Mouse (Mus musculus) limb, embryonic 13.5 days (tissue): ENCODE results near the gene Gpr162. TPM values are rescaled to one million over a fixed set of nuclear protein-coding genes. Genes with fewer than 3 reads are reported as not detected.
"Not testable (repeated sequence)": the region's sequence is repeated elsewhere in the genome, so short reads cannot be mapped to it uniquely, and the experiment has no call there.

ENCODE experiments used
- ATAC-seq: fragments of 200-750 bp; cut with Nextera tagmentation; 2 replicates; pipeline ENCODE4 v1.8.0; 2017; ENCODE audit warnings: low read depth, moderate number of reproducible peaks, moderate TSS enrichment; ENCODE audit not compliant: low FRiP score
- H3K27ac ChIP-seq: fragments of 300-500 bp; sonication (generic); 2 replicates; pipeline ENCODE4 v1.5.1; 2015; ENCODE audit warnings: inconsistent platforms, mild to moderate bottlenecking, moderate library complexity
- H3K27me3 ChIP-seq: fragments of 300-500 bp; sonication (generic); 2 replicates; pipeline ENCODE4 v1.6.1; 2015; ENCODE audit warnings: mild to moderate bottlenecking, inconsistent platforms
- H3K36me3 ChIP-seq: fragments of 300-500 bp; sonication (generic); 2 replicates; pipeline ENCODE4 v1.6.1; 2015; ENCODE audit warnings: inconsistent platforms, mild to moderate bottlenecking, moderate library complexity
- H3K4me1 ChIP-seq: fragments of 300-500 bp; sonication (generic); 2 replicates; pipeline ENCODE4 v1.6.1; 2015; ENCODE audit warnings: inconsistent platforms
- H3K4me2 ChIP-seq: fragments of 300-500 bp; sonication (generic); replicated peaks from 2 replicates; pipeline ENCODE4 v1.6.1; 2015; ENCODE audit warnings: inconsistent platforms, mild to moderate bottlenecking, moderate library complexity
- H3K4me3 ChIP-seq: fragments of 300-500 bp; sonication (generic); 2 replicates; pipeline ENCODE4 v1.5.1; 2015; ENCODE audit warnings: moderate library complexity, mild to moderate bottlenecking, inconsistent platforms
- H3K9ac ChIP-seq: fragments of 300-500 bp; sonication (generic); 2 replicates; pipeline ENCODE4 v1.6.1; 2015; ENCODE audit warnings: mild to moderate bottlenecking, inconsistent platforms
- H3K9me3 ChIP-seq: fragments of 300-500 bp; sonication (generic); 2 replicates; pipeline ENCODE4 v1.6.1; 2016; ENCODE audit warnings: inconsistent platforms
- WGBS: fragments of 180-500 bp; shearing (Covaris S2); methylation state at CpG from one replicate; pipeline ENCODE4 v1.1.7; 2015; 5-methylcytosine and 5-hydroxymethylcytosine counted together
- polyA plus RNA-seq: library from polyadenylated mRNA; unstranded; fragments of >200 nt; fragmentation: Nextera tagmentation; extraction: Ambion mirVana; gene quantifications from 2 replicates; pipeline ENCODE4 v1.2.1, GENCODE M21; 2015

Gpr162 gene
- polyA plus RNA-seq, 1 experiment from 2014 or later: 3.5 TPM

- Histone ChIP-seq H3K27me3 (no peaks in the 10 kb centered on the region), H3K9me3 (no peaks in the 10 kb centered on the region), H3K4me1 (peaks cover 43% of the 10 kb centered on the region), H3K9ac (no peak overlapping the region; the same call in none of the 2 replicates), H3K4me2 (peak overlapping the region; percentile 95), H3K36me3 (peaks cover 70% of the 10 kb centered on the region), H3K4me3 (peak overlapping the region; percentile 71), H3K27ac (peak overlapping the region; percentile 72; the same call in 1 of the 2 replicates)
- ATAC-seq: peak; percentile 41
- WGBS: 39% methylated on average over 8 of the region's 8 CpGs
These were observed 49.3 kb downstream of the Gpr162 start for GRCm38 (mm10) chr6:124814448-124814847.

DNA sequence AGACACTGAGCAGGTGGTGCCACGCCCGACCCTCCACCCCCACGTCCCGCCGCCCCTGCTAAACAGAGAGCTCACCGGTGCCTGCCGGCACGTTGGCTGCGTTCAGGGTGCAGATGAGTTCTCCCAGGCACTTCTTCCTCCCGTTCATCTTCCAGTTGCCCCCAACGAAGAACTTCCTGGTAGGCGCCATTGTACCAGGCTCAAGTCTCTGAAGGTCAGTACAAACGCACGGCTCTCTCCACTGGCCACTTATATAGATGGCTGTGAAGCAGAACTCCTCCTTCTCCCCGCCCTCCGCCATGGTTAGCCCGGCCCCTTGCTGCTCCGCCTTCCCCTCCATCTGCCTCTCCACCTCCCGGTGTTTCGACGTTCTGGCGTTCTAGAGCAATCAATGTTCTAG is 49.9 kb downstream of the Gpr162 start, which contains the start of gene Tpi1:
TSS of gene Tpi1 (minus strand) at position 364 of the 400 bp plus-strand sequence.
- H3K4me3 ChIP-seq: peak within 1 kb of the TSS; percentile 71

DNA sequence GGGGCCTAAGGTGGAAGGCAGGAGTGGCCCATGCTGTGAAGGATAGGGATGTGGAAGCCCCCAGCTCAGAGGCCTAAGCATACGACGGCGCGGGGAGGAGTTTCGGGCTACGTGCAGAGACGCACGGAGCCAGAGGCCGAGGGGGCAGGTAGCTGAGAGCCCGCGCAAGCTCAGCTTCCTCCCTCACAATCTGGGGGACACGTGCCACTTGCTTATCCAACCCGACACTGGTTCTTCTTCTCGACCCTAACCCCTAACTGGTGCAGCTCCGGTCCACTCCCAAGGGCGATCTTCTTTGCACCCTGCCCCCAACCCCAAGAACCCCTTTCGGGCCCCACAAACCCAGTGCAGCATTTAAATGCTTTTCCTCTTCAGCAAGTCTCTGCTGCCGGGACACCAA is 50.3 kb downstream of the Gpr162 start:
- H3K9ac ChIP-seq: peak overlapping the region; percentile 88
- WGBS: under 1% methylated on average over 18 of the region's 18 CpGs
- peak; percentile 60 for ATAC-seq
- H3K4me3 ChIP-seq: peak overlapping the region; percentile 71
- no peaks in the 10 kb centered on the region for H3K27me3 ChIP-seq
- H3K9me3 ChIP-seq: no peaks in the 10 kb centered on the region
- peaks cover 61% of the 10 kb centered on the region for H3K36me3 ChIP-seq
- H3K4me1 ChIP-seq: peaks cover 43% of the 10 kb centered on the region
- H3K4me2 ChIP-seq: peak overlapping the region; percentile 95
- H3K27ac ChIP-seq: peak overlapping the region; percentile 92

More for the DNA sequence above, 49.9 kb downstream of the Gpr162 start, which contains the start of gene Tpi1:
- H3K4me1 ChIP-seq: peaks cover 43% of the 10 kb centered on the region
- peak within 1 kb of the TSS; percentile 92 for H3K27ac ChIP-seq
- 0% methylated on average over 22 of the region's 22 CpGs for WGBS
- H3K9me3 ChIP-seq: no peaks in the 10 kb centered on the region
- no peaks in the 10 kb centered on the region for H3K27me3 ChIP-seq
- peak within 1 kb of the TSS; percentile 95 for H3K4me2 ChIP-seq
- peaks cover 65% of the 10 kb centered on the region for H3K36me3 ChIP-seq
- peak; percentile 91 for ATAC-seq
- H3K9ac ChIP-seq: peak within 1 kb of the TSS; percentile 88

DNA sequence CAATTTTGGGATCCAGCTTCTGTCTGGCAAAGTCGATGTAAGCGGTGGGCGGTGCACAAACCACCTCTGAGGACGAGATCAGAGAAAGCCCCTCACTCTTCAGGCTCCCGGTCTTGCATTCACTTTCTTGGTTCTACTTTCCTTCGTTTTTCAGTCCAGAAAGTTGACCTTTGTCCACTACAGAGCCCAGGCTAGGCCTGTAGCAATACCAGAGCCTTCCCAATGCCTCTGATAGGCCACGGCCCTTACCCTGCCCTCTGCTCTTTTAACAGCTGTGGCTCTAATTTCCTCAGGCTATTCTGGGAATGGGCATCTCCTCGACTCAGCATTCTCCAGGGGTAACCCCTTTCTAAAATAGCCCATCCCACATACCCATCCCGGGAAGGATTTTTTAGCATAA is 50.9 kb downstream of the Gpr162 start:
- peak overlapping the region; percentile 88 for H3K9ac ChIP-seq
- H3K27ac ChIP-seq: peak overlapping the region; percentile 92
- H3K36me3 ChIP-seq: peaks cover 54% of the 10 kb centered on the region
- no peak for ATAC-seq
- H3K27me3 ChIP-seq: no peaks in the 10 kb centered on the region
- H3K4me1 ChIP-seq: peaks cover 48% of the 10 kb centered on the region
- peak overlapping the region; percentile 95 for H3K4me2 ChIP-seq
- 16% methylated on average over 9 of the region's 9 CpGs for WGBS
- peak overlapping the region; percentile 71 for H3K4me3 ChIP-seq
- H3K9me3 ChIP-seq: no peaks in the 10 kb centered on the region

DNA sequence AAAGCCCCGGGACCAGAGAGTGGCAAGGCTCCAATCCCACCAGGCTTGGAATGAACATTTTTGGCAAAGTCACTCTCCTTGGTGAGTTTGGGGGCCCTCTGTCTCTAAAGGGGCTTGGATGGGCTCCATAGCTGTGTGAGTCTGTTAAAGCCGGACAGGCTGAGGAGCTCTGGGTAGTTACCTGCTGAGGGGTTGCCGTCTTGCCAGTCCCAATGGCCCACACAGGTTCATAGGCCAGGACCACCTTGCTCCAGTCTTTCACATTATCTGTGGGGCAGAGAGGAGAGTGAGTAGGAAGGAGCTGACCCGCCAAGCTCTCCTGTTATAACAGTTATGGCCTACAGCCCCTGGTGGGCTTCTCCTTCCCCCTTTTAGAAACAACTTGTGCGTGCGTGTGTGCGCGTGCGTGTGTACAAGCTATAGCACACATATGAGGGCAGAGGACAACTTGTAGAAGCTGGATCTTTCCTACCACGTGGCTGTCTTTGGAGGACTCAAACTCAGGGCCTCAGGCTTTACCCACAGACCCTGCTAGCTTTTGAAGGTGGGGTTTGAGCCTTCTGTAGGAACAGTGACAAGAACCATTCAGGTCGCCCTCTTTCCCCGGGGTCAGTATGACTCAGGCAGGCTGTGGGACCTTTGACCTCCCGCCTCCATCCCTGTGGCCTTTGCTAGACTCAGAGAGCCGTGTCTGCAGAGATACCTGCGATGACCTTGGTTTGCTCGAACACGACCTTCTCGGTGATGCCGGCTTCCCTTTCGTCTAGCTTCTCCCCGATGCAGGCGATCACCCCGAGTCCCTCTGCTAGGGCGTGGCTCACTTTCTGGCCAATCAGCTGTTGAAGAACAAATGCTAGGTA is 51.9 kb downstream of the Gpr162 start:
- peak overlapping the region; percentile 95 for H3K4me2 ChIP-seq
- no peak overlapping the region for H3K27ac ChIP-seq
- 80% methylated on average over 24 of the region's 24 CpGs for WGBS
- peak overlapping the region; percentile 71 for H3K4me3 ChIP-seq
- H3K36me3 ChIP-seq: peaks cover 45% of the 10 kb centered on the region
- ATAC-seq: no peak
- H3K9ac ChIP-seq: peak overlapping the region; percentile 88
- H3K27me3 ChIP-seq: no peaks in the 10 kb centered on the region
- no peaks in the 10 kb centered on the region for H3K9me3 ChIP-seq
- peaks cover 48% of the 10 kb centered on the region for H3K4me1 ChIP-seq

GRCm38 (mm10) chr6:124811403-124811665 is 52.4 kb downstream of the Gpr162 start:
- Histone ChIP-seq H3K27ac (no peak overlapping the region), H3K4me2 (peak overlapping the region; percentile 95), H3K36me3 (peaks cover 39% of the 10 kb centered on the region), H3K27me3 (no peaks in the 10 kb centered on the region), H3K9me3 (no peaks in the 10 kb centered on the region), H3K4me3 (no peak overlapping the region), H3K4me1 (peaks cover 52% of the 10 kb centered on the region), H3K9ac (0 out of 2 replicates have a peak overlapping the region, but pooled peaks have one; percentile 31)
- WGBS: 80% methylated on average over 4 of the region's 4 CpGs
- no peak for ATAC-seq

DNA sequence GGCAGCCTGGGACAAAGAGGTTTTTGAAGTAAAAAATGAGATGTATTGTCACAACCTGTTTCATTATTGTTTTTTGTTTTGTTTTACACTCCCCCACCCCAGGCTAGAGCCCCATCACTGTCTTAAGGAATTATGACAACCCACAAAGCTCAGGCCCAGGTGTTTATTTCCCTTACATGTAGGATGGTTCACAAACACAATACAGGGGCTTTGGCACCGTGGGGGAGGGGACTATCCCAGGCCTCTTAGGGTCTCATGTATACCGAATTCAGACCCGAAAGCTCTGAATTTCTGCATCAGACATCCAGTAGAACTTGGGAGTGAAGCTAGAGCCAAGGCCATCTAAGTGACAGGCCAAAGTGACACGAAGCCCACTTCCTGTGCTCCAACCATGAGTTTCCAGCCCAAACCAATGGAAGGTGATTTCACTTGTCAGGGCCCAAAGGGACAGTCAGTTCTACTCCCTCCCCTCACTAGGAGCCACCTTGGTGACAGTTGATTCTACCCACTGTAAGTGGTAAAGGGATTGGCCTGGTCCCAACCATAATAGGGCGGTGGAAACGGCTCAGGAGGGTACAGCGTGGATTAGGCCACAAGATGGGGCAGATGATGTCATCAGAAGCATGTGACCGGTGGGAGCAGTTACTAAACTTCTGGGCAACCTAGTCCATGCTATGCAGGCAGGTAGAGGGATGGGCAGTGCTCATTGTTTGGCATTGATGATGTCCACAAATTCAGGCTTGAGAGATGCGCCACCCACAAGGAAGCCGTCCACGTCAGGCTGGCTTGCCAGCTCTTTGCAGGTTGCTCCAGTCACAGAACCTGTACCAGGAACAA is 53.0 kb downstream of the Gpr162 start:
- H3K4me3 ChIP-seq, H3K27me3 ChIP-seq, H3K9me3 ChIP-seq, H3K27ac ChIP-seq, H3K9ac ChIP-seq, ATAC-seq: not testable (repeated sequence)
- WGBS: 86% methylated on average over 11 of the region's 11 CpGs
- peaks cover 34% of the 10 kb centered on the region for H3K36me3 ChIP-seq
- H3K4me1 ChIP-seq: peaks cover 58% of the 10 kb centered on the region
- peak overlapping the region; percentile 86; the same call in 1 of the 2 replicates for H3K4me2 ChIP-seq

- Histone ChIP-seq H3K4me1 (peaks cover 59% of the 10 kb centered on the region), H3K9ac (peak overlapping the region; percentile 74), H3K9me3 (no peaks in the 10 kb centered on the region), H3K27ac (peak overlapping the region; percentile 89; the same call in 1 of the 2 replicates), H3K4me3 (peak overlapping the region; percentile 63), H3K36me3 (peaks cover 26% of the 10 kb centered on the region), H3K27me3 (no peaks in the 10 kb centered on the region), H3K4me2 (peak overlapping the region; percentile 86)
- 50% methylated on average over 14 of the region's 14 CpGs for WGBS
- no peak for ATAC-seq
These were observed 53.8 kb downstream of the Gpr162 start for GRCm38 (mm10) chr6:124809775-124810538.

- H3K4me3 ChIP-seq: peak overlapping the region; percentile 63
- no peaks in the 10 kb centered on the region for H3K27me3 ChIP-seq
- H3K4me1 ChIP-seq: peaks cover 52% of the 10 kb centered on the region
- WGBS: under 1% methylated on average over 35 of the region's 35 CpGs
- peaks cover 25% of the 10 kb centered on the region for H3K36me3 ChIP-seq
- H3K27ac ChIP-seq: peak overlapping the region; percentile 89
- H3K9ac ChIP-seq: peak overlapping the region; percentile 74
- ATAC-seq: peak; percentile 13
- H3K4me2 ChIP-seq: peak overlapping the region; percentile 86
- H3K9me3 ChIP-seq: no peaks in the 10 kb centered on the region
These were observed 54.6 kb downstream of the Gpr162 start for GRCm38 (mm10) chr6:124809052-124809774.
